Mouse (Mus musculus) myocyte (in vitro differentiated cells): Measurements from ENCODE around the gene Trim28. TPM values are rescaled to one million over a fixed set of nuclear protein-coding genes. Genes with fewer than 3 reads are reported as not detected.
A peak's percentile ranks its signal among the peaks of the same experiment; 100 is the strongest.

Experiments used
- H3K27me3 ChIP-seq: one replicate; pipeline ENCODE4 v1.6.1; 2011; ENCODE audit not compliant: control insufficient read depth, insufficient read depth, insufficient read length
- H3K36me3 ChIP-seq: one replicate; pipeline ENCODE4 v1.6.1; 2011; ENCODE audit not compliant: control insufficient read depth, insufficient read depth
- H3K4me2 ChIP-seq: one replicate; pipeline ENCODE4 v1.6.1; 2011; ENCODE audit warnings: low read depth, control low read depth
- H3K4me3 ChIP-seq: one replicate; pipeline ENCODE4 v1.5.1; 2011; ENCODE audit warnings: mild to moderate bottlenecking, control low read depth, moderate library complexity
- H3K79me2 ChIP-seq: one replicate; pipeline ENCODE4 v1.6.1; 2011; ENCODE audit not compliant: control insufficient read depth, insufficient read depth
- H3ac ChIP-seq: one replicate; pipeline ENCODE4 v1.6.1; 2011; ENCODE audit not compliant: control insufficient read depth, insufficient read length
- CEBPB ChIP-seq: IDR thresholded peaks from 2 replicates; pipeline ENCODE4 v1.6.1; 2011; ENCODE audit warnings: mild to moderate bottlenecking, moderate library complexity; ENCODE audit not compliant: poor library complexity, insufficient read depth, severe bottlenecking
- E2F4 ChIP-seq: IDR thresholded peaks from one replicate; pipeline ENCODE4 v1.6.1; 2011; ENCODE audit warnings: mild to moderate bottlenecking, control low read depth, moderate library complexity; ENCODE audit not compliant: insufficient read depth
- MAX ChIP-seq: IDR thresholded peaks from one replicate; pipeline ENCODE4 v1.6.1; 2011; ENCODE audit warnings: low read depth, mild to moderate bottlenecking, control low read depth
- MYOD1 ChIP-seq, 3 experiments: IDR thresholded peaks; one replicate each; pipeline ENCODE4 v1.6.1; 2011; ENCODE audit warnings: control low read depth in 2 of 3, low read depth in 2 of 3, mild to moderate bottlenecking in 2 of 3, moderate library complexity in 1 of 3; ENCODE audit not compliant: insufficient read length in 2 of 3, control insufficient read depth in 1 of 3
- MYOG ChIP-seq, 3 experiments: IDR thresholded peaks; one replicate each; pipeline ENCODE4 v1.6.1; 2011; ENCODE audit warnings: control low read depth in 2 of 3, low read depth in 2 of 3, mild to moderate bottlenecking in 2 of 3; ENCODE audit not compliant: insufficient read length in 2 of 3, control insufficient read depth in 1 of 3, insufficient read depth in 1 of 3
- POLR2A ChIP-seq: IDR thresholded peaks from one replicate; pipeline ENCODE4 v1.6.1; 2011; ENCODE audit warnings: low read depth, mild to moderate bottlenecking, control low read depth, moderate library complexity; ENCODE audit not compliant: insufficient read length
- POLR2AphosphoS2 ChIP-seq: IDR thresholded peaks from one replicate; pipeline ENCODE4 v1.6.1; 2011; ENCODE audit warnings: low read depth, control low read depth; ENCODE audit not compliant: insufficient read length
- REST ChIP-seq: IDR thresholded peaks from one replicate; pipeline ENCODE4 v1.6.1; 2011; ENCODE audit warnings: mild to moderate bottlenecking, control low read depth, moderate library complexity; ENCODE audit not compliant: insufficient read depth, insufficient read length
- SRF ChIP-seq: IDR thresholded peaks from one replicate; pipeline ENCODE4 v1.6.1; 2011; ENCODE audit warnings: low read depth; ENCODE audit not compliant: control insufficient read depth, insufficient read length
- TCF12 ChIP-seq: IDR thresholded peaks from one replicate; pipeline ENCODE4 v1.6.1; 2011; ENCODE audit warnings: mild to moderate bottlenecking, control low read depth; ENCODE audit not compliant: poor library complexity, insufficient read depth, severe bottlenecking
- TCF3 ChIP-seq: IDR thresholded peaks from one replicate; pipeline ENCODE4 v1.6.1; 2011; ENCODE audit warnings: low read depth, control low read depth; ENCODE audit not compliant: insufficient read length
- USF1 ChIP-seq: IDR thresholded peaks from one replicate; pipeline ENCODE4 v1.6.1; 2011; ENCODE audit warnings: low read depth, mild to moderate bottlenecking, control low read depth, moderate library complexity
- polyA plus RNA-seq: library from polyadenylated mRNA; unstranded; fragments of >200 nt; fragmentation: generic; extraction: Trizol; gene quantifications from one replicate; pipeline ENCODE4 v1.2.1, GENCODE M21; 2012; ENCODE audit warnings: missing spikeins

Gene Trim28
- polyA plus RNA-seq, 1 experiment = 252 TPM

DNA sequence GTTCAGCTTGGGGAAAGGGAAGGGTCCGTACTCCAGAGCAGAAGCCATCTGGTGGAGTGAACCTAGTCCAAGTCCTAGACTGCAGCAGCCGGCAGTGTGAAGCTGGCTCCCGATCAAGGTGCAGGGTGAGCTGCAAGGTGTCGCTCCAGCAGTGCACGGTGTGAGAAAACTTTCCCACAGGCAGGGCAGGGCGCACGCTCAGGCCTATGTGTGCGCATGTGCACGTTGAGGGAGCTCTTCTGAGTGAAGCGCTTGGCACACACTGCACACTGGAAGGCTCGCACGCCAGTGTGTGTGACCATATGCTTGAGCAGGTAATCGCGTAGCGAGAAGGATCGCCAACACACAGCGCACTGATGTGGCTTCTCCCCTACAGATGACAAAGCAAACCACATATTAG, 7.1 kb downstream of the Trim28 start:
- Histone ChIP-seq H3K36me3 (no peaks in the 10 kb centered on the region), H3ac (no peak overlapping the region), H3K27me3 (no peaks in the 10 kb centered on the region), H3K4me2 (no peak overlapping the region), H3K4me3 (no peak overlapping the region), H3K79me2 (peaks cover 14% of the 10 kb centered on the region)
- TF ChIP-seq E2F4 (no peak), REST (no peak), MAX (no peak), USF1 (no peak), SRF (no peak), TCF12 (no peak), MYOD1 (IDR thresholded peaks at IDR 0.05; ENCODE audit: control insufficient read depth in 1 of 3, insufficient read length in 2 of 3, low read depth in 2 of 3) (no peak), CEBPB (no peak), POLR2AphosphoS2 (no peak), POLR2A (no peak), TCF3 (no peak), MYOG (IDR thresholded peaks at IDR 0.05; ENCODE audit: control insufficient read depth in 1 of 3, insufficient read depth in 1 of 3, insufficient read length in 2 of 3, low read depth in 2 of 3) (no peak)

DNA sequence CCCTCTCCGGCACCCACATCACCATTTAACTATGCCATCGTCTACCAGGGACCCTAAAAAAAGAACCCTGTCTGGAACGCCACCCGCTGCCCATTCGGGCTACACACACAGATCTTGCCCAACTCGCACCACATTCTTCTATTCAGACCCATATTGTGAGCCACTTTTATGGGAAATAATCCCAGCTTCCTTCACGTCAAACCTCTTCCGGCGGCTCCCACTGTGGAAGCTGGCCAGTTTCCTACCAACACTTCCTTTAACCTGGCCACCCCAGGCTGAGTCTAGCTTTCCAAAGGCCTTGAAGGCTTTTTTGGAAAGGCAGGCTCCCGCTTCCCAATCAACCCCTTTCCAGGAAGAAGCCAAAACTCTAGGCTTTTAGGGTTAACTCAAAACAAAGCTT, 7.6 kb downstream of the Trim28 start:
- no peaks in the 10 kb centered on the region for H3K27me3 ChIP-seq
- no peak overlapping the region for H3K4me2 ChIP-seq
- H3K36me3 ChIP-seq = no peaks in the 10 kb centered on the region
- peaks cover 14% of the 10 kb centered on the region for H3K79me2 ChIP-seq
- H3ac ChIP-seq = no peak overlapping the region
- TF ChIP-seq POLR2A = no peak
- no peak for TF ChIP-seq MYOG (IDR thresholded peaks at IDR 0.05; ENCODE audit: control insufficient read depth in 1 of 3, insufficient read depth in 1 of 3, insufficient read length in 2 of 3, low read depth in 2 of 3)
- TF ChIP-seq POLR2AphosphoS2 = no peak
- TF ChIP-seq USF1 = no peak
- no peak for TF ChIP-seq SRF
- no peak for TF ChIP-seq E2F4
- TF ChIP-seq REST = no peak
- no peak for TF ChIP-seq MAX
- H3K4me3 ChIP-seq = no peak overlapping the region

DNA sequence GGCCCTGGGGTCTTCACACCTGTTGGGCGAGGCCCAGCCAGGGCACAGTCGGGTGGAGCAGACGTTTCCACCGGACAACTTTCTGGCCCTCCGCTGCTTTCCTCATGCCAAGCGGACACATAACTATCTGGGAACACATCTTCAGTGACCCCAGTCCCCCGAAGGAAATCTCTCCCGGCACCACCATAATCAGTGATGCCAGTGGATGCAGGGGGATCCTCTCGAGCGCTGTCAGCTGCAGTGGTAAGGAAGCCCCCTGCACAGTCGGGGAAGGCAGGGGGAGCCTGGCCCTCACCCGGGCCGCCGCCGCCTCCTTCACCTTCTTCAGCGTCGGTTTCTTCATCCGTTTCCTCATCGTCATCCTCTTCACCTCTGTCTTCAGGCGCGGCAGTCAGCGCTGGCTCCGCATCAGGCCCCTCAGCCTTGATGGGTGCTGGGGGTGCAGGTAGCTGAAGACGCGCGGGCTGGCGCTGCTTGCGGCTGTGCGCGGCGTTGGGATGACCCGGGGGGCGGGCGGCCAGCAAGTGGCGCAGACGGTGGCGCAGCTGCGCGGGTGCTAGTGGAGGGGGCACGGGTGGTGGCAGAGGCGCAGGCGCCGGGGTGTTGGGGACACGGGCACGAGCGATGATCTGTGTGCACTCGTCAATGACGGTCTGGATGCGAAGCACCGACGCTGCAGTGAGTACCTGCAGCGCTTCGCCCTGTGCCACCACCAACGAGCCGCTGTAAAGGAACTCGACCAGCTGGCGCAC, 8.6 kb downstream of the Trim28 start:
- H3K4me2 ChIP-seq = no peak overlapping the region
- no peak overlapping the region for H3ac ChIP-seq
- peaks cover 14% of the 10 kb centered on the region for H3K79me2 ChIP-seq
- no peak for TF ChIP-seq TCF12
- no peak for TF ChIP-seq REST
- no peak for TF ChIP-seq MYOD1 (IDR thresholded peaks at IDR 0.05; ENCODE audit: control insufficient read depth in 1 of 3, insufficient read length in 2 of 3, low read depth in 2 of 3)
- TF ChIP-seq CEBPB = no peak
- no peak for TF ChIP-seq TCF3
- no peak for TF ChIP-seq POLR2AphosphoS2
- TF ChIP-seq MYOG (IDR thresholded peaks at IDR 0.05; ENCODE audit: control insufficient read depth in 1 of 3, insufficient read depth in 1 of 3, insufficient read length in 2 of 3, low read depth in 2 of 3) = no peak
- no peak for TF ChIP-seq SRF
- no peak for TF ChIP-seq POLR2A
- no peak for TF ChIP-seq E2F4
- TF ChIP-seq MAX = no peak
- no peak for TF ChIP-seq USF1
- H3K4me3 ChIP-seq = no peak overlapping the region
- H3K27me3 ChIP-seq = no peaks in the 10 kb centered on the region
- H3K36me3 ChIP-seq = no peaks in the 10 kb centered on the region

DNA sequence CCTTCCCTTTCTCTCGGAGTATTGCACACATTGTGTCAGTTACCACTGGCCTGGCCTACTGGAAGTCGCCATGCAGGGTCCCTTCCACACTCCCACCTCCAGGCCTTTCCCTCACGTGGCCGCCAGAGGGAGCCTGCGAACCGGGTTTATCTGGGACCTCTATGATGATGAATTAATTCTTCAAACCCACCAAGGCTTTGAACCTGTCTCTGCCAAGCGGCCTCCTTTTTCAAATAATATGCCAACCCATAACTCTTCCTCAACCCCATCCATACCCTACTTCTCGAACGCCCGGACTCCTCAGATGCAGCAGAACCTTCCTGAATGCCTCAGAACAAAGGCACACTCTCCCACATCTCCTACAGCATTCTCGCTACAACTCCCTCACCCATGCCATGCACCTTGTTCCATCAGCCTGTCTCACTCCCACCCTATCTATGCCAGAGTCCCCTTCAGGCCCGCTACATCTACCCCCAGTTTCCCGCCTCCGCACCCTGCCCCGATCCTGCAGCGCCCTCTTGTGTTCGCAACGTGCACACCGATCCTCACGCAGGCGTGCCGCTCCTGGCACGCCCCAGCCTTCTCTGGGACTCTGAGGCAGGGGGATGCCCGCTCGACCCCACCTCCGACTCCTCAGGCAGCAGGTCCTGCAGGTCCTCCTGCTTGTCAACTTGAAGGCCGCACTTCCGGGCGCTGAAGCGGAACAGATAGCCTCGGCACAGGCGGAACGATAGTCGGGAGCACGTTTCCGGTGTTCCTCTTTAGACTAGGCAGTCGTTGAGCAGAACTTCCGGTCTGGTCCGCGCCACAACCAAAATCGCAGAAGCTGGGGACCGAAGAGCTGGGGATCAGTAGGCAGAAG, 10.5 kb downstream of the Trim28 start:
- H3K36me3 ChIP-seq = no peaks in the 10 kb centered on the region
- peaks cover 14% of the 10 kb centered on the region for H3K79me2 ChIP-seq
- no peak for TF ChIP-seq CEBPB
- no peak for TF ChIP-seq MAX
- no peak for TF ChIP-seq MYOG (IDR thresholded peaks at IDR 0.05; ENCODE audit: control insufficient read depth in 1 of 3, insufficient read depth in 1 of 3, insufficient read length in 2 of 3, low read depth in 2 of 3)
- peak; percentile 34 for TF ChIP-seq POLR2AphosphoS2
- no peak for TF ChIP-seq POLR2A
- TF ChIP-seq REST = no peak
- TF ChIP-seq TCF3 = no peak
- TF ChIP-seq USF1 = peak; percentile 9
- TF ChIP-seq SRF = no peak
- peak; percentile 58 for TF ChIP-seq E2F4
- H3ac ChIP-seq = peak overlapping the region; percentile 48
- H3K4me2 ChIP-seq = peak overlapping the region; percentile 85
- H3K27me3 ChIP-seq = no peaks in the 10 kb centered on the region
- peak overlapping the region; percentile 91 for H3K4me3 ChIP-seq
